Mouse (Mus musculus) embryonic fibroblast, embryonic 13.5 days (primary cell): Measurements from ENCODE around the gene Sin3a.

Source experiments
- CTCF ChIP-seq: IDR thresholded peaks from 2 replicates; pipeline ENCODE4 v1.5.1; 2011; ENCODE audit warnings: mild to moderate bottlenecking, control low read depth, low read length, moderate library complexity, borderline replicate concordance; ENCODE audit not compliant: insufficient read depth
- POLR2A ChIP-seq: IDR thresholded peaks from 2 replicates; pipeline ENCODE4 v1.6.1; 2011; ENCODE audit warnings: low read depth, mild to moderate bottlenecking, control low read depth, low read length, moderate library complexity

DNA sequence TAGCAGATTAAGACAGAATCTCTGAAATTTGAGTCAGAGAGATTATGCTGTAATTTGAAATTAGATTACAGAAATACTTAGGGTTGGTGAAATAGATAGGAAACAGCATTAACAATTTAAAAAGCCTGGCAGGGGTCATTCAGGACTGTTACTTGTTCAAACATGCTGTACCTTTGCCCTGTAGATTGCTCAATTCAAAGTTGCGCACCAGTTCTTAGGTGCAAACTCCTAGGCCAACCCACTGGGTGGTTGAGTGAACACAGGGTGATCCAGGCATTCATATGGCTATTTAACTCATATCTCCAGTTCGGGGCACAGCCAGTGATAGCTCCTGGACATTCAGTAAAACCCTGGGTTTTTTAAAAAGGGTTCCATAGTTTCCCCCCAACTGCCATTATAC is 7.7 kb upstream of the Sin3a start:
- TF ChIP-seq CTCF (no peak), POLR2A (no peak)
